Mouse (Mus musculus) yolk sac, embryonic 10.5 days (tissue): Measurements from ENCODE around the gene Cr2.
"Not testable (repeated sequence)": the region's sequence is repeated elsewhere in the genome, so short reads cannot be mapped to it uniquely, and the experiment has no call there.

Experiments used
- DNase-seq: peaks from one replicate; pipeline ENCODE4 v3.0.0-alpha.2; 2017; ENCODE audit warnings: low spot score

The Cr2 gene

GRCm38 (mm10) chr1:195175980-195176931, at the start of gene Cr2:
TSS of gene Cr2 (minus strand) at chr1:195176716.
- DNase-seq = peak; percentile 36

GRCm38 (mm10) chr1:195221781-195222180, 45.3 kb upstream of the Cr2 start:
- DNase-seq = no peak

GRCm38 (mm10) chr1:195212851-195213250, 36.3 kb upstream of the Cr2 start:
- DNase-seq = not testable (repeated sequence)

- no peak for DNase-seq
Observed at GRCm38 (mm10) chr1:195184746-195185145, 8.2 kb upstream of the Cr2 start.

GRCm38 (mm10) chr1:195164996-195165755, 11.3 kb downstream of the Cr2 start:
- DNase-seq = no peak

GRCm38 (mm10) chr1:195132070-195132469, 44.4 kb downstream of the Cr2 start:
- DNase-seq = no peak

- DNase-seq = no peak
Observed at GRCm38 (mm10) chr1:195131675-195132015, 44.9 kb downstream of the Cr2 start.

GRCm38 (mm10) chr1:195130953-195131674, 45.4 kb downstream of the Cr2 start, which contains the start of gene Cr1l:
TSS of gene Cr1l (minus strand) at chr1:195131586.
- peak; percentile 88 for DNase-seq

GRCm38 (mm10) chr1:195130479-195130878, 46.0 kb downstream of the Cr2 start:
- no peak for DNase-seq

GRCm38 (mm10) chr1:195129867-195130266, 46.6 kb downstream of the Cr2 start:
- no peak for DNase-seq

- DNase-seq = no peak
Observed at GRCm38 (mm10) chr1:195114414-195114813, 62.1 kb downstream of the Cr2 start.

- DNase-seq = no peak
Observed at GRCm38 (mm10) chr1:195113621-195114020, 62.9 kb downstream of the Cr2 start.

GRCm38 (mm10) chr1:195100693-195101092, 75.8 kb downstream of the Cr2 start:
- peak; percentile 81 for DNase-seq

- DNase-seq = no peak
Observed at GRCm38 (mm10) chr1:195098004-195098403, 78.5 kb downstream of the Cr2 start.

GRCm38 (mm10) chr1:195092220-195092720, 84.2 kb downstream of the Cr2 start, which contains the start of gene Cd46:
TSS of gene Cd46 (minus strand) at chr1:195092249.
- DNase-seq = peak; percentile 84

GRCm38 (mm10) chr1:195091699-195092219, 84.8 kb downstream of the Cr2 start:
- DNase-seq = no peak
